Mouse (Mus musculus): ENCODE measurements around the gene Apol6. TPM values are rescaled to one million over a fixed set of nuclear protein-coding genes. Genes with fewer than 3 reads are reported as not detected.

The Apol6 gene
- total and polyA plus RNA-seq, 3 experiments, result not detected

DNA sequence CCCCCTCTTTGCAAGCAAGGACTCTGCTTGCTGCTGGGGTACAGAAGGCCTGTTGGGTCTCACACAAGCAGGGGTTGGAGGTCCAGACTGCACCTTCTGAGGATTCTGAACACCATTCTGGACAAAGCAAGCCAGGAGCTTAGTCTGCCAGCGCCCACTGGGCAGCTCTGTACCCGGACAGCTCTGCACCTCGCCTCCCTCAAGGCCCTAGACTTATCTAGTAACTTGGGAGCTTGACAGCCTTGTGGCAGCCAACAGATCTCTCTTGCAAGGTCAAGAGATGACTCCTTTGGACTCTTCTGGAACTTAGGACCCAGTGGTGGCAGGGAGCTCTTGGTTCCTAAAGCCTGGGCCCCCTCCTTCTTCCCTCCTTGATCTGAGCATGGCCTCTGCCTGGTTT lies 17.4 kb upstream of the Apol6 start:
- Histone ChIP-seq H3K4me3 (replicated peaks in 1 of 3; ENCODE audit: low read depth in 2 of 3, low read length in 2 of 3, poor library complexity in 1 of 3) (no peak overlapping the region), H3K9ac (ENCODE audit: insufficient read depth, low read depth) (no peak overlapping the region), H3K27ac (ENCODE audit: insufficient read depth, low read depth) (no peak overlapping the region), H3K27me3 (replicated peaks) (peaks cover 84% of the 10 kb centered on the region), H3K36me3 (replicated peaks in 1 of 2; ENCODE audit: control insufficient read depth in 1 of 2, insufficient read depth in 1 of 2, low read length in 1 of 2) (no peaks in the 10 kb centered on the region), H3K4me2 (ENCODE audit: insufficient read depth, low read depth, poor library complexity, severe bottlenecking) (no peak overlapping the region), H3K79me2 (replicated peaks; ENCODE audit: control insufficient read depth, extremely low read depth, insufficient read depth, poor library complexity, severe bottlenecking) (no peaks in the 10 kb centered on the region), H3K9me3 (replicated peaks; ENCODE audit: low read length) (no peaks in the 10 kb centered on the region), H3K4me1 (ENCODE audit: control insufficient read depth in 1 of 2, insufficient read depth in 2 of 2) (no peaks in the 10 kb centered on the region)
- dilution Hi-C loops (cut with MboI; ENCODE audit: extremely low pct_ligation_motif_present, extremely low pct_unique_long_range_greater_than_20kb, low sequenced_read_pairs), result no loop called here
- in situ Hi-C loops (cut with MboI; ENCODE audit: low pct_ligation_motif_present, low pct_unique_long_range_greater_than_20kb, low sequenced_read_pairs), result no loop called here
- TF ChIP-seq RAD21 (IDR thresholded peaks at IDR 0.05; ENCODE audit: low read depth, low read length), result no peak
- TF ChIP-seq TCF12 (IDR thresholded peaks at IDR 0.05; ENCODE audit: low read depth, low read length), result no peak
- TF ChIP-seq E2F4 (IDR thresholded peaks at IDR 0.05; ENCODE audit: insufficient replicate concordance, low read depth, low read length), result no peak
- no peak for TF ChIP-seq IRF4 (IDR thresholded peaks at IDR 0.05; ENCODE audit: low read depth, low read length)
- no peak for TF ChIP-seq PAX5 (IDR thresholded peaks at IDR 0.05; ENCODE audit: low read length)
- no peak for TF ChIP-seq SIN3A (IDR thresholded peaks at IDR 0.05; ENCODE audit: low read length)
- TF ChIP-seq MAFK (IDR thresholded peaks at IDR 0.05; ENCODE audit: insufficient replicate concordance, low read length), result no peak
- no peak for TF ChIP-seq CHD2 (IDR thresholded peaks at IDR 0.05; ENCODE audit: low read length)
- no peak for TF ChIP-seq HCFC1 (IDR thresholded peaks at IDR 0.05; ENCODE audit: low read depth, low read length)
- TF ChIP-seq KAT2A (IDR thresholded peaks at IDR 0.05; ENCODE audit: insufficient replicate concordance, low read length), result no peak
- no peak for DNase-seq (ENCODE audit: extremely low read depth)

DNA sequence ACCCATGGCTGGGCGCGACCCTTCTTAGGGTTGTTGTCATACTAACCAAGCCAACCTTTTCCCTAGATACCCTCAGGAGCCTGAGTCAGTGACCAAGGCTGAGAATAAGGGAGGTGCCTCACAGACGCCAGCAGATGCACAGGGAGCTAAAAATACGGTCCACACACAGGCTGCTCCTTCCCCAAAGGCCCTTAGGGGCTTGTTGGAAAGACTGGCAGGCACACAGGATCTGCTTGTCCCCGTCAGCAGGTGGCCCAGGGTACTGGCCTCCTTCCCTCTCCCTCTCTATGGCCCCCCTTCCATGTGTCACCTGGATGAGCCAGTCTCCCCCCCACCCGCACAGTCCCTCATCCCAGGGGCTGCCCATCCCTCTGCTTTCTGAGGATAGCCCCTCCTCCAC lies 16.9 kb upstream of the Apol6 start:
- Histone ChIP-seq H3K9me3 (replicated peaks; ENCODE audit: low read length) (no peaks in the 10 kb centered on the region), H3K79me2 (replicated peaks; ENCODE audit: control insufficient read depth, extremely low read depth, insufficient read depth, poor library complexity, severe bottlenecking) (no peaks in the 10 kb centered on the region), H3K9ac (ENCODE audit: insufficient read depth, low read depth) (no peak overlapping the region), H3K27ac (ENCODE audit: insufficient read depth, low read depth) (no peak overlapping the region), H3K27me3 (replicated peaks) (peaks cover 84% of the 10 kb centered on the region), H3K4me1 (ENCODE audit: control insufficient read depth in 1 of 2, insufficient read depth in 2 of 2) (no peaks in the 10 kb centered on the region), H3K4me3 (replicated peaks in 1 of 3; ENCODE audit: low read depth in 2 of 3, low read length in 2 of 3, poor library complexity in 1 of 3) (no peak overlapping the region), H3K4me2 (ENCODE audit: insufficient read depth, low read depth, poor library complexity, severe bottlenecking) (no peak overlapping the region), H3K36me3 (replicated peaks in 1 of 2; ENCODE audit: control insufficient read depth in 1 of 2, insufficient read depth in 1 of 2, low read length in 1 of 2) (no peaks in the 10 kb centered on the region)
- dilution Hi-C loops (cut with MboI; ENCODE audit: extremely low pct_ligation_motif_present, extremely low pct_unique_long_range_greater_than_20kb, low sequenced_read_pairs) (no loop called here), in situ Hi-C loops (cut with MboI; ENCODE audit: low pct_ligation_motif_present, low pct_unique_long_range_greater_than_20kb, low sequenced_read_pairs) (no loop called here)
- TF ChIP-seq ELF1 (IDR thresholded peaks at IDR 0.05; ENCODE audit: low read depth, low read length) (no peak), ETS1 (conservative IDR thresholded peaks at IDR 0.05; ENCODE audit: low read depth, low read length) (no peak), CTCF (conservative IDR thresholded peaks at IDR 0.05 in 1 of 2, IDR thresholded peaks at IDR 0.05 in 1 of 2; ENCODE audit: low read depth in 2 of 2, low read length in 2 of 2) (no peak), ZKSCAN1 (IDR thresholded peaks at IDR 0.05; ENCODE audit: borderline replicate concordance, low read depth, low read length) (no peak), ZNF384 (IDR thresholded peaks at IDR 0.05; ENCODE audit: low read depth, low read length) (no peak), BHLHE40 (IDR thresholded peaks at IDR 0.05; ENCODE audit: low read depth, low read length) (no peak), JUN (IDR thresholded peaks at IDR 0.05; ENCODE audit: insufficient read depth, low read depth, low read length) (no peak), USF2 (conservative IDR thresholded peaks at IDR 0.05; ENCODE audit: low read depth, low read length) (no peak), MAX (IDR thresholded peaks at IDR 0.05; ENCODE audit: low read length) (no peak), JUND (conservative IDR thresholded peaks at IDR 0.05; ENCODE audit: low read depth, low read length) (no peak), RCOR1 (conservative IDR thresholded peaks at IDR 0.05; ENCODE audit: low read depth, low read length) (no peak), KAT2A (IDR thresholded peaks at IDR 0.05; ENCODE audit: insufficient replicate concordance, low read length) (no peak), NRF1 (IDR thresholded peaks at IDR 0.05; ENCODE audit: low read depth, low read length) (no peak), MXI1 (IDR thresholded peaks at IDR 0.05; ENCODE audit: low read depth, low read length) (no peak)
- DNase-seq (ENCODE audit: extremely low read depth), result no peak

Data from CH12.LX (cell line).